Mouse (Mus musculus) T-helper 1 cell (primary cell): ENCODE measurements around the gene Ankrd27.

ENCODE experiments used
- in situ Hi-C: fragments of 300-600 bp; cut with MboI, MseI; formaldehyde crosslinking; loops from one replicate; pipeline ENCODE4 v1.15.1; 2025; ENCODE audit warnings: high pct_unique_total_duplicates

The Ankrd27 gene

GRCm38 (mm10) chr7:35584068-35584785 lies 1.8 kb upstream of the Ankrd27 start:
- in situ Hi-C loops, result no loop called here

- in situ Hi-C loops, result no loop called here
Measured at GRCm38 (mm10) chr7:35584786-35585190, 1.3 kb upstream of the Ankrd27 start.

- in situ Hi-C loops, result no loop called here
Measured at GRCm38 (mm10) chr7:35585191-35586054, 621 bp upstream of the Ankrd27 start, which contains the start of gene Rgs9bp. Gene Rgs9bp, minus strand, starts transcription at chr7:35585582.

GRCm38 (mm10) chr7:35586906-35587445 lies 932 bp downstream of the Ankrd27 start:
- in situ Hi-C loops, result no loop called here

- in situ Hi-C loops, result no loop called here
Measured at GRCm38 (mm10) chr7:35587728-35588127, 1.7 kb downstream of the Ankrd27 start.

- in situ Hi-C loops, result no loop called here
Measured at GRCm38 (mm10) chr7:35588680-35589428, 2.8 kb downstream of the Ankrd27 start.

- in situ Hi-C loops, result no loop called here
Measured at GRCm38 (mm10) chr7:35589485-35589884, 3.4 kb downstream of the Ankrd27 start.

- in situ Hi-C loops, result no loop called here
Measured at GRCm38 (mm10) chr7:35590731-35591191, 4.7 kb downstream of the Ankrd27 start.

- in situ Hi-C loops, result no loop called here
Measured at GRCm38 (mm10) chr7:35594311-35594710, 8.3 kb downstream of the Ankrd27 start.

- in situ Hi-C loops, result no loop called here
Measured at GRCm38 (mm10) chr7:35599492-35599891, 13.4 kb downstream of the Ankrd27 start.

- in situ Hi-C loops, result loop anchor here (10.0 kb wide), 1 partner anchor 1105 kb away; no protein-coding TSS in a partner anchor
Measured at GRCm38 (mm10) chr7:35600031-35600430, 14.0 kb downstream of the Ankrd27 start.

- in situ Hi-C loops, result loop anchor here (10.0 kb wide), 1 partner anchor 1104 kb away; no protein-coding TSS in a partner anchor
Measured at GRCm38 (mm10) chr7:35601106-35601505, 15.1 kb downstream of the Ankrd27 start.

GRCm38 (mm10) chr7:35602766-35603165 lies 16.7 kb downstream of the Ankrd27 start:
- in situ Hi-C loops, result loop anchor here (10.0 kb wide), 1 partner anchor 1102 kb away; no protein-coding TSS in a partner anchor

- in situ Hi-C loops, result loop anchor here (10.0 kb wide), 1 partner anchor 1098 kb away; no protein-coding TSS in a partner anchor
Measured at GRCm38 (mm10) chr7:35606816-35607215, 20.8 kb downstream of the Ankrd27 start.

- in situ Hi-C loops, result loop anchor here (10.0 kb wide), 1 partner anchor 1096 kb away; no protein-coding TSS in a partner anchor
Measured at GRCm38 (mm10) chr7:35609245-35609644, 23.2 kb downstream of the Ankrd27 start.

GRCm38 (mm10) chr7:35617513-35617912 lies 31.5 kb downstream of the Ankrd27 start:
- in situ Hi-C loops, result no loop called here

GRCm38 (mm10) chr7:35622626-35623025 lies 36.6 kb downstream of the Ankrd27 start:
- in situ Hi-C loops, result no loop called here

GRCm38 (mm10) chr7:35626038-35626437 lies 40.0 kb downstream of the Ankrd27 start:
- in situ Hi-C loops, result no loop called here

- in situ Hi-C loops, result no loop called here
Measured at GRCm38 (mm10) chr7:35627371-35627770, 41.3 kb downstream of the Ankrd27 start.

- in situ Hi-C loops, result no loop called here
Measured at GRCm38 (mm10) chr7:35628496-35628895, 42.5 kb downstream of the Ankrd27 start.

GRCm38 (mm10) chr7:35636229-35636628 lies 50.2 kb downstream of the Ankrd27 start:
- in situ Hi-C loops, result no loop called here
